Mouse (Mus musculus): ENCODE results near the gene Gm12169. TPM values are rescaled to one million over a fixed set of nuclear protein-coding genes. Genes with fewer than 3 reads are reported as not detected.

Gm12169 gene
- not detected in 2 replicates for total RNA-seq (2014; rRNA removed)
- polyA plus RNA-seq (2015; fragmentation: Nextera tagmentation; extraction: Ambion mirVana) = not detected in 2 replicates

- no peak for TF ChIP-seq CTCF (IDR thresholded peaks at IDR 0.05; ENCODE audit: low read depth)
- H3K4me3 ChIP-seq (ENCODE audit: low read depth, low read length) = no peak within 1 kb of the TSS
- H3K4me2 ChIP-seq (ENCODE audit: low read depth) = no peak within 1 kb of the TSS
- H3K27me3 ChIP-seq (ENCODE audit: insufficient read depth, low read length) = no peaks in the 10 kb centered on the region
- DNase-seq (no peak), ATAC-seq (no peak)
- H3K27ac ChIP-seq (ENCODE audit: low read depth, low read length) = no peak within 1 kb of the TSS
- H3K9me3 ChIP-seq (ENCODE audit: low read length) = no peaks in the 10 kb centered on the region
- no peaks in the 10 kb centered on the region for H3K4me1 ChIP-seq (ENCODE audit: insufficient read depth)
- H3K9ac ChIP-seq = no peak within 1 kb of the TSS
- H3K36me3 ChIP-seq (ENCODE audit: insufficient read depth) = no peaks in the 10 kb centered on the region
- 99% methylated on average over 2 of the region's 2 CpGs for WGBS
Observed at GRCm38 (mm10) chr11:46523912-46524311, at the start of gene Gm12169. TSS of gene Gm12169 (plus strand) at chr11:46524212.

- H3K27me3 ChIP-seq (ENCODE audit: insufficient read depth, low read length) = no peaks in the 10 kb centered on the region
- no peak overlapping the region for H3K27ac ChIP-seq (ENCODE audit: low read depth, low read length)
- H3K4me3 ChIP-seq (ENCODE audit: low read depth, low read length) = no peak overlapping the region
- no peaks in the 10 kb centered on the region for H3K4me1 ChIP-seq (ENCODE audit: insufficient read depth)
- ATAC-seq (no peak), DNase-seq (no peak)
- no peak for TF ChIP-seq CTCF (IDR thresholded peaks at IDR 0.05; ENCODE audit: low read depth)
- no peak overlapping the region for H3K4me2 ChIP-seq (ENCODE audit: low read depth)
- H3K9ac ChIP-seq = no peak overlapping the region
- H3K36me3 ChIP-seq (ENCODE audit: insufficient read depth) = no peaks in the 10 kb centered on the region
- WGBS = 90% methylated on average over 4 of the region's 4 CpGs
- H3K9me3 ChIP-seq (ENCODE audit: low read length) = no peaks in the 10 kb centered on the region
Observed at GRCm38 (mm10) chr11:46474220-46474619, 49.8 kb upstream of the Gm12169 start.

- no peak for TF ChIP-seq CTCF (IDR thresholded peaks at IDR 0.05; ENCODE audit: low read depth)
- no peak for DNase-seq
- ATAC-seq = no peak
- WGBS = 88% methylated on average over 9 of the region's 9 CpGs
- H3K4me3 ChIP-seq (ENCODE audit: low read depth, low read length) = no peak overlapping the region
- no peaks in the 10 kb centered on the region for H3K27me3 ChIP-seq (ENCODE audit: insufficient read depth, low read length)
- H3K9me3 ChIP-seq (ENCODE audit: low read length) = no peaks in the 10 kb centered on the region
- no peaks in the 10 kb centered on the region for H3K36me3 ChIP-seq (ENCODE audit: insufficient read depth)
- no peak overlapping the region for H3K9ac ChIP-seq
- H3K27ac ChIP-seq (ENCODE audit: low read depth, low read length) = no peak overlapping the region
- H3K4me2 ChIP-seq (ENCODE audit: low read depth) = no peak overlapping the region
- H3K4me1 ChIP-seq (ENCODE audit: insufficient read depth) = no peaks in the 10 kb centered on the region
Observed at GRCm38 (mm10) chr11:46479311-46479710, 44.7 kb upstream of the Gm12169 start.

GRCm38 (mm10) chr11:46480517-46480916 lies 43.5 kb upstream of the Gm12169 start:
- no peak for ATAC-seq

GRCm38 (mm10) chr11:46488231-46488630 lies 35.8 kb upstream of the Gm12169 start:
- Histone ChIP-seq H3K27me3 (ENCODE audit: insufficient read depth, low read length) (no peaks in the 10 kb centered on the region), H3K36me3 (ENCODE audit: insufficient read depth) (no peaks in the 10 kb centered on the region), H3K4me3 (ENCODE audit: low read depth, low read length) (no peak overlapping the region), H3K4me2 (ENCODE audit: low read depth) (no peak overlapping the region), H3K9ac (no peak overlapping the region), H3K9me3 (ENCODE audit: low read length) (no peaks in the 10 kb centered on the region), H3K27ac (ENCODE audit: low read depth, low read length) (no peak overlapping the region), H3K4me1 (ENCODE audit: insufficient read depth) (no peaks in the 10 kb centered on the region)
- DNase-seq (no peak), ATAC-seq (no peak)
- 8% methylated on average over 1 of the region's 1 CpGs for WGBS
- 0 out of 2 replicates have a peak, but pooled peaks have one; percentile 8 for TF ChIP-seq CTCF (IDR thresholded peaks at IDR 0.05; ENCODE audit: low read depth)

More at GRCm38 (mm10) chr11:46480517-46480916, 43.5 kb upstream of the Gm12169 start:
- Histone ChIP-seq H3K27ac (ENCODE audit: low read depth, low read length) (no peak overlapping the region), H3K9ac (no peak overlapping the region), H3K4me3 (ENCODE audit: low read depth, low read length) (no peak overlapping the region), H3K4me2 (ENCODE audit: low read depth) (no peak overlapping the region), H3K4me1 (ENCODE audit: insufficient read depth) (no peaks in the 10 kb centered on the region), H3K9me3 (ENCODE audit: low read length) (no peaks in the 10 kb centered on the region), H3K27me3 (ENCODE audit: insufficient read depth, low read length) (no peaks in the 10 kb centered on the region), H3K36me3 (ENCODE audit: insufficient read depth) (no peaks in the 10 kb centered on the region)
- DNase-seq = no peak
- WGBS = 92% methylated on average over 7 of the region's 7 CpGs
- no peak for TF ChIP-seq CTCF (IDR thresholded peaks at IDR 0.05; ENCODE audit: low read depth)

- H3K4me1 ChIP-seq (ENCODE audit: insufficient read depth) = no peaks in the 10 kb centered on the region
- no peaks in the 10 kb centered on the region for H3K27me3 ChIP-seq (ENCODE audit: insufficient read depth, low read length)
- no peak for TF ChIP-seq CTCF (IDR thresholded peaks at IDR 0.05; ENCODE audit: low read depth)
- no peaks in the 10 kb centered on the region for H3K36me3 ChIP-seq (ENCODE audit: insufficient read depth)
- ATAC-seq (no peak), DNase-seq (no peak)
- H3K9ac ChIP-seq = no peak overlapping the region
- H3K27ac ChIP-seq (ENCODE audit: low read depth, low read length) = no peak overlapping the region
- 80% methylated on average over 2 of the region's 2 CpGs for WGBS
- no peaks in the 10 kb centered on the region for H3K9me3 ChIP-seq (ENCODE audit: low read length)
- H3K4me3 ChIP-seq (ENCODE audit: low read depth, low read length) = no peak overlapping the region
- H3K4me2 ChIP-seq (ENCODE audit: low read depth) = no peak overlapping the region
Observed at GRCm38 (mm10) chr11:46488650-46489049, 35.4 kb upstream of the Gm12169 start.

- 74% methylated on average over 3 of the region's 3 CpGs for WGBS
- H3K4me1 ChIP-seq (ENCODE audit: insufficient read depth) = no peaks in the 10 kb centered on the region
- H3K9me3 ChIP-seq (ENCODE audit: low read length) = no peaks in the 10 kb centered on the region
- H3K9ac ChIP-seq = no peak overlapping the region
- H3K4me3 ChIP-seq (ENCODE audit: low read depth, low read length) = no peak overlapping the region
- H3K27ac ChIP-seq (ENCODE audit: low read depth, low read length) = no peak overlapping the region
- no peak for ATAC-seq
- no peak for TF ChIP-seq CTCF (IDR thresholded peaks at IDR 0.05; ENCODE audit: low read depth)
- no peak overlapping the region for H3K4me2 ChIP-seq (ENCODE audit: low read depth)
- no peaks in the 10 kb centered on the region for H3K36me3 ChIP-seq (ENCODE audit: insufficient read depth)
- no peak for DNase-seq
- no peaks in the 10 kb centered on the region for H3K27me3 ChIP-seq (ENCODE audit: insufficient read depth, low read length)
Observed at GRCm38 (mm10) chr11:46507146-46507545, 16.9 kb upstream of the Gm12169 start.
